Comparison of ENCODE assay signal across 22 mouse cellular contexts in the genomic region with DNA sequence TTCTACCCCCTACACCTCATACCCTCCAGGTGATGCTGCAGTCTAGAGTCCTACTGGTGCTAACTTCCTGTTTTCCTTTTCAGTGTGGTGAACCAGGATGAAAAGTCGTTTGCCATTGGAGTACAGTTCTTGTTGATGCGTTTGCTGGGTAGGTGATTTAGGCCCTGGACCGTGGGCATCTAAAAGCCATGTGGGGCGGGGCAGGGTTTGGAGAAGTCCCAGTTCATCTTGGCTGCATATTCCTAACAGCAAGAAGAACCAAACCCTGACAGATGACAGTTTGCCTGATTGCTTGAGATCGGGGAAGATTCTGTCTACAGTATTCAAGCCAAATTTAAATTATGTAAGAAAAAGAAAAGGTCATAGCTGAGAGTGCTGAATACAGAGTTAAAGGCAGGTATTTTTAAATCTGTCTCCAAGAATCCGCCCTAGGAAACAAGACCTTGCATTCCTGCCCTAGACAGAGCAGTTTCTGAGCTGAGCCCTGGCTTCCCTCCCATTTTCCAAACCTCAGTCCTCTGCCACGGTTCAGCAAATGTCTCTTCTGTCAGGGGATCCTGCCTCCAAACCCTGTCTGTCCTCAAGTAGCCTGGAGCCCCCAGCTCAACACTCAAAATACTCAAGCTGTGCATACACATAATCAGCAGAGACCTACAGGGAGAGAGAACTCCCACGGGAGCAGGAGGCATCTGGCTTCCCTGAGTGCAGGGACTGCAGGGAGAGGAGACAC. TPM values are rescaled to one million over a fixed set of nuclear protein-coding genes. Genes with fewer than 3 reads are reported as not detected.
DNase-seq lines count a peak whose midpoint lies in the region; ATAC-seq and TF ChIP-seq lines count a peak whose summit lies in the region.
"Had no signal": no experiment of that assay in that cellular context is flagged by ENCODE, and none has a peak within 500 bp of the region (broad histone marks: within the 10 kb centered on the region; RNA-seq: fewer than 3 reads in every experiment).

No protein-coding gene starts in this region.

- no peak for ATAC-seq in forebrain, postnatal 0 days
- no peak for ATAC-seq in forebrain, embryonic 15.5 days (replicated peaks)
- no peak for ATAC-seq in midbrain, embryonic 15.5 days (replicated peaks)
- ATAC-seq: activated CD4-positive, CD25-positive, alpha-beta regulatory T cell, adult 4 months; forebrain, embryonic 14.5 days; intestine, postnatal 0 days had no signal

- no peak overlapping the region for H3K4me3 ChIP-seq in forebrain, postnatal 0 days (ENCODE audit: low read depth, low read length)
- no peak overlapping the region for H3K4me3 ChIP-seq in forebrain, embryonic 15.5 days
- no peak overlapping the region for H3K4me3 ChIP-seq in layer of hippocampus, adult 2 months
- H3K4me3 ChIP-seq in midbrain, embryonic 15.5 days: no peak overlapping the region
- H3K4me3 ChIP-seq: embryonic facial prominence, embryonic 15.5 days; heart, adult 2 months; heart, embryonic 10.5 days; heart, embryonic 13.5 days; hindbrain, embryonic 12.5 days; hindbrain, embryonic 15.5 days had no signal

- H3K4me2 ChIP-seq in forebrain, postnatal 0 days (ENCODE audit: low read depth): no peak overlapping the region
- H3K4me2 ChIP-seq in forebrain, embryonic 15.5 days (replicated peaks): no peak overlapping the region
- no peak overlapping the region for H3K4me2 ChIP-seq in midbrain, embryonic 15.5 days
- H3K4me2 ChIP-seq: embryonic facial prominence, embryonic 15.5 days; heart, embryonic 13.5 days; hindbrain, embryonic 12.5 days; hindbrain, embryonic 15.5 days had no signal

- no peaks in the 10 kb centered on the region for H3K9me3 ChIP-seq in forebrain, postnatal 0 days (ENCODE audit: low read length)
- no peaks in the 10 kb centered on the region for H3K9me3 ChIP-seq in forebrain, embryonic 15.5 days
- H3K9me3 ChIP-seq in midbrain, embryonic 15.5 days: no peaks in the 10 kb centered on the region
- H3K9me3 ChIP-seq: embryonic facial prominence, embryonic 15.5 days; heart, embryonic 10.5 days; heart, embryonic 13.5 days; hindbrain, embryonic 12.5 days; hindbrain, embryonic 15.5 days had no signal

- peak; percentile 64 to 69 for DNase-seq in cerebellum, postnatal 10 days
- no peak for DNase-seq in cerebellum, adult 18-20 months
- no peak for DNase-seq in forebrain, postnatal 0 days
- DNase-seq in layer of hippocampus, adult 2 months (ENCODE audit: low spot score in 2 of 2): no peak
- no peak for DNase-seq in layer of hippocampus, adult 9-11 months
- DNase-seq: adrenal gland, adult 8-10 months; adrenal gland, postnatal 25 days; cerebellum, adult 11 months; cerebellum, adult 8-10 months; gastrocnemius, postnatal 25 days; heart, adult 2 months; heart, postnatal 14 days had no signal

- H3K27me3 ChIP-seq in forebrain, postnatal 0 days (ENCODE audit: insufficient read depth, low read length): no peaks in the 10 kb centered on the region
- H3K27me3 ChIP-seq in forebrain, embryonic 15.5 days: no peaks in the 10 kb centered on the region
- no peaks in the 10 kb centered on the region for H3K27me3 ChIP-seq in midbrain, embryonic 15.5 days (replicated peaks)
- H3K27me3 ChIP-seq: embryonic facial prominence, embryonic 15.5 days; hindbrain, embryonic 12.5 days; hindbrain, embryonic 15.5 days had no signal

- no peaks in the 10 kb centered on the region for H3K36me3 ChIP-seq in forebrain, postnatal 0 days (ENCODE audit: insufficient read depth)
- H3K36me3 ChIP-seq in forebrain, embryonic 15.5 days: no peaks in the 10 kb centered on the region
- no peaks in the 10 kb centered on the region for H3K36me3 ChIP-seq in midbrain, embryonic 15.5 days (replicated peaks)
- H3K36me3 ChIP-seq: embryonic facial prominence, embryonic 15.5 days; heart, embryonic 10.5 days; heart, embryonic 13.5 days; hindbrain, embryonic 12.5 days; hindbrain, embryonic 15.5 days had no signal

- 70% methylated on average over 8 of the region's 8 CpGs for WGBS in forebrain, postnatal 0 days
- 71% methylated on average over 8 of the region's 8 CpGs for WGBS in forebrain, embryonic 15.5 days
- WGBS in midbrain, embryonic 15.5 days: 79% methylated on average over 8 of the region's 8 CpGs

- H3K9ac ChIP-seq in forebrain, postnatal 0 days: no peak overlapping the region
- H3K9ac ChIP-seq in forebrain, embryonic 15.5 days (replicated peaks): no peak overlapping the region
- H3K9ac ChIP-seq in midbrain, embryonic 15.5 days: no peak overlapping the region
- H3K9ac ChIP-seq: embryonic facial prominence, embryonic 15.5 days; heart, embryonic 13.5 days; hindbrain, embryonic 12.5 days; hindbrain, embryonic 15.5 days had no signal

- 0 out of 2 replicates have a peak overlapping the region, but pooled peaks have one; percentile 15 for H3K27ac ChIP-seq in forebrain, postnatal 0 days (ENCODE audit: low read depth, low read length)
- H3K27ac ChIP-seq in forebrain, embryonic 15.5 days (replicated peaks): no peak overlapping the region
- peak overlapping the region; percentile 68; the same call in 1 of the 2 replicates for H3K27ac ChIP-seq in layer of hippocampus, adult 2 months
- no peak overlapping the region for H3K27ac ChIP-seq in midbrain, embryonic 15.5 days
- H3K27ac ChIP-seq: embryonic facial prominence, embryonic 15.5 days; heart, adult 2 months; heart, embryonic 10.5 days; heart, embryonic 13.5 days; hindbrain, embryonic 12.5 days; hindbrain, embryonic 15.5 days had no signal

- no peak for TF ChIP-seq CTCF in forebrain, postnatal 0 days (IDR thresholded peaks at IDR 0.05; ENCODE audit: low read depth)
- no peak for TF ChIP-seq CTCF in layer of hippocampus, adult 2 months (conservative IDR thresholded peaks at IDR 0.05)

- H3K4me1 ChIP-seq in forebrain, postnatal 0 days (ENCODE audit: insufficient read depth): no peaks in the 10 kb centered on the region
- no peaks in the 10 kb centered on the region for H3K4me1 ChIP-seq in forebrain, embryonic 15.5 days
- peaks cover 3% of the 10 kb centered on the region; the same call in 1 of the 2 replicates for H3K4me1 ChIP-seq in midbrain, embryonic 15.5 days
- H3K4me1 ChIP-seq: heart, embryonic 10.5 days; hindbrain, embryonic 12.5 days; hindbrain, embryonic 15.5 days had no signal

RNA-seq across cellular contexts. Expression of a gene that starts 29.2 kb away (rescaled TPM):
- total RNA-seq in forebrain, postnatal 0 days (2014; rRNA removed): 120 and 145 TPM in 2 replicates
- polyA plus RNA-seq in forebrain, postnatal 0 days (2015; fragmentation: Nextera tagmentation; extraction: Ambion mirVana): 81.0 and 133 TPM in 2 replicates
- polyA plus RNA-seq in forebrain, embryonic 15.5 days (2015; fragmentation: Nextera tagmentation; extraction: Ambion mirVana): 62.3 and 63.3 TPM in 2 replicates
- 100 to 1,000 TPM; 429 to 449 TPM for total RNA-seq in layer of hippocampus, adult 2 months (2021)
- polyA plus RNA-seq in midbrain, embryonic 15.5 days (2015; fragmentation: Nextera tagmentation; extraction: Ambion mirVana): 107 and 110 TPM in 2 replicates

Comparison
In these comparisons a context has a peak if more than half of its experiments do, and no peak if none do; other contexts are left out.
1. DNase-seq: peak in cerebellum, postnatal 10 days (2 of 2); none in cerebellum, adult 18-20 months (0 of 2), forebrain, postnatal 0 days (single experiment), layer of hippocampus, adult 2 months (0 of 2) and layer of hippocampus, adult 9-11 months (single experiment).
2. H3K27ac ChIP-seq: peak in forebrain, postnatal 0 days (single experiment) and layer of hippocampus, adult 2 months (single experiment); none in forebrain, embryonic 15.5 days (single experiment) and midbrain, embryonic 15.5 days (single experiment).